Mouse (Mus musculus): ENCODE measurements around the gene Strn4. TPM values are rescaled to one million over a fixed set of nuclear protein-coding genes. Genes with fewer than 3 reads are reported as not detected.

The Strn4 gene
- total and polyA plus RNA-seq, 2 experiments from 2014 or later: 61.1 to 128 TPM

- Histone ChIP-seq H3K27ac (ENCODE audit: low read depth) (no peak overlapping the region), H3K4me3 (ENCODE audit: low read depth, low read length) (no peak overlapping the region), H3K4me2 (ENCODE audit: low read depth, low read length) (no peak overlapping the region), H3K27me3 (ENCODE audit: control insufficient read depth, insufficient read depth, low read length) (no peaks in the 10 kb centered on the region), H3K9me3 (replicated peaks; ENCODE audit: control insufficient read depth, low read length) (no peaks in the 10 kb centered on the region), H3K36me3 (replicated peaks; ENCODE audit: control insufficient read depth, insufficient read depth, low read length) (no peaks in the 10 kb centered on the region), H3K9ac (replicated peaks; ENCODE audit: low read depth, low read length) (no peak overlapping the region), H3K4me1 (ENCODE audit: control insufficient read depth, insufficient read depth) (peaks cover 29% of the 10 kb centered on the region)
- ATAC-seq (ENCODE audit: insufficient read depth, low read depth) (no peak), DNase-seq (ENCODE audit: low spot score) (no peak)
- 72% methylated on average over 3 of the region's 3 CpGs for WGBS
- TF ChIP-seq EP300 (IDR thresholded peaks at IDR 0.05; ENCODE audit: low read depth) (no peak), CTCF (IDR thresholded peaks at IDR 0.05; ENCODE audit: low read depth) (no peak)
Observed at GRCm38 (mm10) chr7:16877717-16878116, 62.0 kb downstream of the Strn4 start.

DNA sequence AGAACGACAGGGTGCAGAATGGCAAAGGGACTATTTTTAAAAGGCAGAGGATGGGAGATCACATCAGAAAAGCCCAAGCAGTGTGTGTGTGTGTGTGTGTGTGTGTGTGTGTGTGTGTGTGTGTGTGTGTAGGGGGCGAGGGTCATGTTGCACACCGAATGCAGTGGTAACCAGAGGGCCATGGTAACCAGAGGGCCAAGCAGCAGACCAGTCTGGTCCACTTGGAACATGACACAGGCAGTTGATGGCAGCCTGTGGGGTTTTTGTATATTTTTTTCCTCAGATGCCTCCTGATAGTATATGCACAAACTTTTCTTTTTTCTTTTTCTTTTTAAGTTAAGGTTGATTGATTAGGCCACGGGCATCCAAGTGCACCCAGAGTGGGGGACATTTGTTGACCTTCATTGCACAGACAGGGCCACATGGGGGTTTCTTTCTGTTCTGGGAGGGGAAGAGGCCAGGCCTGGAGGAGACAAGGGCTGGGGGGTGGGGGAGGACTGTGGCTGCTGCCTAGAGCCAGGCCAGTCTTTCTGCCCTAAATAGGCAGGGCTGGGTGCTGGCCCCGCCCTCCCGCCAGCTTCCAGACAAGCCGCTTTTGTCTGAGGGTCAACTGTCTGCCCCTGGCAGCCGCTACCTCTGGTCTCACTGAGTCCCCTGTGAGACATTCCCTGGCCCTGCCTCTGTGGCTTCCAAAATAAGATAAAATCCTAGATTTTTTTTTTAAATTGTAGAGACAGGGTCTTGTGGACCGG, 64.3 kb downstream of the Strn4 start:
- Histone ChIP-seq H3K27me3 (ENCODE audit: control insufficient read depth, insufficient read depth, low read length) (no peaks in the 10 kb centered on the region), H3K4me2 (ENCODE audit: low read depth, low read length) (no peak overlapping the region), H3K36me3 (replicated peaks; ENCODE audit: control insufficient read depth, insufficient read depth, low read length) (0 out of 2 replicates have a peak, but pooled peaks cover 7% of the 10 kb centered on the region), H3K9me3 (replicated peaks; ENCODE audit: control insufficient read depth, low read length) (no peaks in the 10 kb centered on the region), H3K9ac (replicated peaks; ENCODE audit: low read depth, low read length) (0 out of 2 replicates have a peak overlapping the region, but pooled peaks have one; percentile 17), H3K4me1 (ENCODE audit: control insufficient read depth, insufficient read depth) (peaks cover 32% of the 10 kb centered on the region), H3K4me3 (ENCODE audit: low read depth, low read length) (no peak overlapping the region), H3K27ac (ENCODE audit: low read depth) (peak overlapping the region; percentile 87)
- DNase-seq (ENCODE audit: low spot score) (peak; percentile 76), ATAC-seq (ENCODE audit: insufficient read depth, low read depth) (peak; percentile 82)
- WGBS: 26% methylated on average over 8 of the region's 9 CpGs
- TF ChIP-seq EP300 (IDR thresholded peaks at IDR 0.05; ENCODE audit: low read depth) (no peak), CTCF (IDR thresholded peaks at IDR 0.05; ENCODE audit: low read depth) (no peak)

GRCm38 (mm10) chr7:16880615-16881014, 64.9 kb downstream of the Strn4 start:
- no peak for ATAC-seq (ENCODE audit: insufficient read depth, low read depth)
- H3K36me3 ChIP-seq (replicated peaks; ENCODE audit: control insufficient read depth, insufficient read depth, low read length): peaks cover 14% of the 10 kb centered on the region

DNA sequence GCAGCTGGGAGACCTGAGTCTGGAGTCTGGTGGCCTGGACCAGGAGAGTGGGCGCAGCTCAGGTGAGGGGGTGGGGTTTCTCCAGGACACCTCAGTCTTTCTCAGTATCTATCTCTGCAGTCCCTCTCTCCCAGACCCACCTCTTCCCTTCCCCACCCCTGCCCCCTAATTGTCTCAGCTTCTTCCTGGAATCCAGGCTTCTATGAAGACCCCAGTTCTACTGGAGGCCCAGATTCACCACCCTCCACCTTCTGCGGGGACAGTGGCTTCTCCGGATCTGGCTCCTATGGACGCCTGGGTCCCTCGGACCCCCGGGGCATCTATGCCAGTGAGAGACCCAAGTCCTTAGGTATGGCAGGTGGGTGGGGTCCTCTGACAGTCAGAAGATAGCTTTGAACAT, 67.5 kb downstream of the Strn4 start:
- ATAC-seq (ENCODE audit: insufficient read depth, low read depth) (no peak), DNase-seq (ENCODE audit: low spot score) (no peak)
- Histone ChIP-seq H3K27me3 (ENCODE audit: control insufficient read depth, insufficient read depth, low read length) (0 out of 2 replicates have a peak, but pooled peaks cover 7% of the 10 kb centered on the region), H3K9me3 (replicated peaks; ENCODE audit: control insufficient read depth, low read length) (peaks cover 8% of the 10 kb centered on the region), H3K4me2 (ENCODE audit: low read depth, low read length) (no peak overlapping the region), H3K4me3 (ENCODE audit: low read depth, low read length) (no peak overlapping the region), H3K27ac (ENCODE audit: low read depth) (0 out of 2 replicates have a peak overlapping the region, but pooled peaks have one; percentile 9), H3K36me3 (replicated peaks; ENCODE audit: control insufficient read depth, insufficient read depth, low read length) (peaks cover 26% of the 10 kb centered on the region), H3K4me1 (ENCODE audit: control insufficient read depth, insufficient read depth) (peaks cover 17% of the 10 kb centered on the region), H3K9ac (replicated peaks; ENCODE audit: low read depth, low read length) (peak overlapping the region; percentile 22; the same call in 1 of the 2 replicates)
- WGBS: 88% methylated on average over 6 of the region's 6 CpGs
- TF ChIP-seq CTCF (IDR thresholded peaks at IDR 0.05; ENCODE audit: low read depth) (no peak), EP300 (IDR thresholded peaks at IDR 0.05; ENCODE audit: low read depth) (no peak)

More at GRCm38 (mm10) chr7:16880615-16881014, 64.9 kb downstream of the Strn4 start:
- TF ChIP-seq EP300 (IDR thresholded peaks at IDR 0.05; ENCODE audit: low read depth): no peak
- no peak for TF ChIP-seq CTCF (IDR thresholded peaks at IDR 0.05; ENCODE audit: low read depth)
- Histone ChIP-seq H3K9ac (replicated peaks; ENCODE audit: low read depth, low read length) (no peak overlapping the region), H3K4me1 (ENCODE audit: control insufficient read depth, insufficient read depth) (peaks cover 31% of the 10 kb centered on the region), H3K4me2 (ENCODE audit: low read depth, low read length) (no peak overlapping the region), H3K4me3 (ENCODE audit: low read depth, low read length) (no peak overlapping the region), H3K9me3 (replicated peaks; ENCODE audit: control insufficient read depth, low read length) (peaks cover 2% of the 10 kb centered on the region), H3K27me3 (ENCODE audit: control insufficient read depth, insufficient read depth, low read length) (0 out of 2 replicates have a peak, but pooled peaks cover 1% of the 10 kb centered on the region), H3K27ac (ENCODE audit: low read depth) (peak overlapping the region; percentile 87)
- WGBS: 32% methylated on average over 5 of the region's 5 CpGs
- no peak for DNase-seq (ENCODE audit: low spot score)

GRCm38 (mm10) chr7:16884334-16884733, 68.6 kb downstream of the Strn4 start:
- Histone ChIP-seq H3K9me3 (replicated peaks; ENCODE audit: control insufficient read depth, low read length) (peaks cover 8% of the 10 kb centered on the region), H3K27ac (ENCODE audit: low read depth) (no peak overlapping the region), H3K36me3 (replicated peaks; ENCODE audit: control insufficient read depth, insufficient read depth, low read length) (peaks cover 26% of the 10 kb centered on the region), H3K4me3 (ENCODE audit: low read depth, low read length) (no peak overlapping the region), H3K4me2 (ENCODE audit: low read depth, low read length) (no peak overlapping the region), H3K9ac (replicated peaks; ENCODE audit: low read depth, low read length) (no peak overlapping the region), H3K4me1 (ENCODE audit: control insufficient read depth, insufficient read depth) (peaks cover 17% of the 10 kb centered on the region), H3K27me3 (ENCODE audit: control insufficient read depth, insufficient read depth, low read length) (0 out of 2 replicates have a peak, but pooled peaks cover 7% of the 10 kb centered on the region)
- DNase-seq (ENCODE audit: low spot score) (no peak), ATAC-seq (ENCODE audit: insufficient read depth, low read depth) (no peak)
- TF ChIP-seq CTCF (IDR thresholded peaks at IDR 0.05; ENCODE audit: low read depth) (no peak), EP300 (IDR thresholded peaks at IDR 0.05; ENCODE audit: low read depth) (no peak)
- 82% methylated on average over 4 of the region's 4 CpGs for WGBS
